Mouse (Mus musculus): ENCODE data around the gene Zmym1. TPM values are rescaled to one million over a fixed set of nuclear protein-coding genes. Genes with fewer than 3 reads are reported as not detected.
A peak's percentile ranks its signal among the peaks of the same experiment; 100 is the strongest.
"Not testable (repeated sequence)": the region's sequence is repeated elsewhere in the genome, so short reads cannot be mapped to it uniquely, and the experiment has no call there.

Zmym1 gene
- 22.6 and 22.8 TPM in 2 replicates for polyA plus RNA-seq (2014; fragmentation: Nextera tagmentation; extraction: Ambion mirVana)

GRCm38 (mm10) chr4:127060585-127061290 is at the start of gene Zmym1:
Gene Zmym1, minus strand, starts transcription at chr4:127061152.
- Histone ChIP-seq H3K9ac (ENCODE audit: low read length) (peak within 1 kb of the TSS; percentile 70), H3K27me3 (replicated peaks; ENCODE audit: control insufficient read depth, insufficient read depth, low read length) (no peaks in the 10 kb centered on the region), H3K4me1 (replicated peaks; ENCODE audit: control insufficient read depth, insufficient read depth, low read length) (no peaks in the 10 kb centered on the region), H3K4me2 (ENCODE audit: low read length) (peak within 1 kb of the TSS; percentile 82), H3K4me3 (ENCODE audit: low read depth, low read length) (peak within 1 kb of the TSS; percentile 84), H3K36me3 (ENCODE audit: control insufficient read depth, insufficient read depth, low read length) (peaks cover 24% of the 10 kb centered on the region), H3K27ac (ENCODE audit: low read depth) (0 out of 2 replicates have a peak within 1 kb of the TSS, but pooled peaks have one; percentile 12), H3K9me3 (ENCODE audit: control insufficient read depth, low read length) (no peaks in the 10 kb centered on the region)
- peak; percentile 88 for ATAC-seq (replicated peaks; ENCODE audit: low FRiP score, low TSS enrichment, low read depth)
- WGBS = 1% methylated on average over 38 of the region's 38 CpGs
- peak; percentile 91 for DNase-seq (ENCODE audit: low spot score)

GRCm38 (mm10) chr4:127110570-127110969 is 49.6 kb upstream of the Zmym1 start:
- Histone ChIP-seq H3K27me3 (replicated peaks; ENCODE audit: control insufficient read depth, insufficient read depth, low read length) (no peaks in the 10 kb centered on the region), H3K4me2 (ENCODE audit: low read length) (no peak overlapping the region), H3K4me3 (ENCODE audit: low read depth, low read length) (no peak overlapping the region), H3K9me3 (ENCODE audit: control insufficient read depth, low read length) (no peaks in the 10 kb centered on the region), H3K27ac (ENCODE audit: low read depth) (no peak overlapping the region), H3K36me3 (ENCODE audit: control insufficient read depth, insufficient read depth, low read length) (peaks cover 4% of the 10 kb centered on the region; the same call in 1 of the 2 replicates), H3K9ac (ENCODE audit: low read length) (no peak overlapping the region), H3K4me1 (replicated peaks; ENCODE audit: control insufficient read depth, insufficient read depth, low read length) (no peaks in the 10 kb centered on the region)
- ATAC-seq (replicated peaks; ENCODE audit: low FRiP score, low TSS enrichment, low read depth) (no peak), DNase-seq (ENCODE audit: low spot score) (no peak)
- 69% methylated on average over 4 of the region's 4 CpGs for WGBS

DNA sequence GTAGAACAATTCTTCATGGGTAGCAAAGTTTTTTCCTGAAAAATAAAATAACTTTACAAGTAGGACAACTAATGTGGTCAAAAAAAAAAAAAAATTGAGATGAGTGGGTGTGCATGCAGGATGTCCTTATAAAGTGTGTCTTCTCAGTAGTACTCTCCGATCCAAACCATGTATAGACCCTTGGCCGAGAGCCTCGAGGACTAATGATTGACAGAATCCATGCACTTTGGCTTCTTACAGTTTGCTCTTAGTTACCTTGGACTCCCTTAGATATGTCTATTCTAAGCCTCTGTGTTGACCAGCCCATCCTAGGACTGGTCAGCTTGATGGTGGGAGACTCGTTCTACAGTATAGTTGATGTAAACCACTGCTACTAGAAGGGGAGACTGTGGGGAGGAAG is 46.6 kb upstream of the Zmym1 start:
- no peak overlapping the region for H3K9ac ChIP-seq (ENCODE audit: low read length)
- no peaks in the 10 kb centered on the region for H3K9me3 ChIP-seq (ENCODE audit: control insufficient read depth, low read length)
- H3K4me2 ChIP-seq (ENCODE audit: low read length) = no peak overlapping the region
- H3K4me3 ChIP-seq (ENCODE audit: low read depth, low read length) = no peak overlapping the region
- no peaks in the 10 kb centered on the region for H3K27me3 ChIP-seq (replicated peaks; ENCODE audit: control insufficient read depth, insufficient read depth, low read length)
- ATAC-seq (replicated peaks; ENCODE audit: low FRiP score, low TSS enrichment, low read depth) (no peak), DNase-seq (ENCODE audit: low spot score) (no peak)
- peaks cover 10% of the 10 kb centered on the region; the same call in 1 of the 2 replicates for H3K36me3 ChIP-seq (ENCODE audit: control insufficient read depth, insufficient read depth, low read length)
- no peak overlapping the region for H3K27ac ChIP-seq (ENCODE audit: low read depth)
- WGBS = 91% methylated on average over 4 of the region's 4 CpGs
- H3K4me1 ChIP-seq (replicated peaks; ENCODE audit: control insufficient read depth, insufficient read depth, low read length) = no peaks in the 10 kb centered on the region

DNA sequence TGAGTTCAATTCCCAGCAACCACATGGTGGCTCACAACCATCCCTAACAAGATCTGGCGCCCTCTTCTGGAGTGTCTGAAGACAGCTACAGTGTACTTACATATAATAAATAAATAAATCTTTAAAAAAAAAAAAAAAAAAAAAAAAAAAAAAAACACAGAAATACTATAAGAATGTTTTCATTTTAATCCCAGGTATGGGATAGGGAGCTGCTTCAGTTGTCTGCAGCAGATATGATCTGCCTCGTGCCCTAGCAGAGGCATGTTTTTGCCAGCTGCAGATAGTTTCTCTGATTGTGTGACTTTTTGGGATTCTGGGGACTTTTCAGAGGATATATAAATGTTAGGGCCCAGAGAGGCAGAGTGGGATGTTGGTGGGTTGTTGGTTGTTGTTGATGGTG is 38.6 kb upstream of the Zmym1 start:
- not testable (repeated sequence) for H3K9me3 ChIP-seq (ENCODE audit: control insufficient read depth, low read length); H3K4me3 ChIP-seq (ENCODE audit: low read depth, low read length); H3K27me3 ChIP-seq (replicated peaks; ENCODE audit: control insufficient read depth, insufficient read depth, low read length); H3K27ac ChIP-seq (ENCODE audit: low read depth); H3K9ac ChIP-seq (ENCODE audit: low read length); DNase-seq (ENCODE audit: low spot score); H3K4me1 ChIP-seq (replicated peaks; ENCODE audit: control insufficient read depth, insufficient read depth, low read length); H3K4me2 ChIP-seq (ENCODE audit: low read length); ATAC-seq (replicated peaks; ENCODE audit: low FRiP score, low TSS enrichment, low read depth)
- 92% methylated on average over 1 of the region's 2 CpGs for WGBS
- peaks cover 11% of the 10 kb centered on the region for H3K36me3 ChIP-seq (ENCODE audit: control insufficient read depth, insufficient read depth, low read length)

- Histone ChIP-seq H3K9me3 (ENCODE audit: control insufficient read depth, low read length) (no peaks in the 10 kb centered on the region), H3K9ac (ENCODE audit: low read length) (no peak overlapping the region), H3K27ac (ENCODE audit: low read depth) (no peak overlapping the region), H3K4me3 (ENCODE audit: low read depth, low read length) (no peak overlapping the region), H3K4me1 (replicated peaks; ENCODE audit: control insufficient read depth, insufficient read depth, low read length) (no peaks in the 10 kb centered on the region), H3K27me3 (replicated peaks; ENCODE audit: control insufficient read depth, insufficient read depth, low read length) (no peaks in the 10 kb centered on the region), H3K36me3 (ENCODE audit: control insufficient read depth, insufficient read depth, low read length) (peaks cover 18% of the 10 kb centered on the region), H3K4me2 (ENCODE audit: low read length) (no peak overlapping the region)
- WGBS = 92% methylated on average over 4 of the region's 4 CpGs
- DNase-seq (ENCODE audit: low spot score) (no peak), ATAC-seq (replicated peaks; ENCODE audit: low FRiP score, low TSS enrichment, low read depth) (no peak)
These were observed 34.1 kb upstream of the Zmym1 start for GRCm38 (mm10) chr4:127095090-127095489.

GRCm38 (mm10) chr4:127091188-127091587 is 30.2 kb upstream of the Zmym1 start:
- ATAC-seq (replicated peaks; ENCODE audit: low FRiP score, low TSS enrichment, low read depth) = no peak
- no peak overlapping the region for H3K4me2 ChIP-seq (ENCODE audit: low read length)
- no peak overlapping the region for H3K4me3 ChIP-seq (ENCODE audit: low read depth, low read length)
- no peaks in the 10 kb centered on the region for H3K27me3 ChIP-seq (replicated peaks; ENCODE audit: control insufficient read depth, insufficient read depth, low read length)
- no peaks in the 10 kb centered on the region for H3K4me1 ChIP-seq (replicated peaks; ENCODE audit: control insufficient read depth, insufficient read depth, low read length)
- H3K9ac ChIP-seq (ENCODE audit: low read length) = no peak overlapping the region
- peaks cover 28% of the 10 kb centered on the region for H3K36me3 ChIP-seq (ENCODE audit: control insufficient read depth, insufficient read depth, low read length)
- H3K27ac ChIP-seq (ENCODE audit: low read depth) = no peak overlapping the region
- no peak for DNase-seq (ENCODE audit: low spot score)
- 89% methylated on average over 1 of the region's 1 CpGs for WGBS
- no peaks in the 10 kb centered on the region for H3K9me3 ChIP-seq (ENCODE audit: control insufficient read depth, low read length)

DNA sequence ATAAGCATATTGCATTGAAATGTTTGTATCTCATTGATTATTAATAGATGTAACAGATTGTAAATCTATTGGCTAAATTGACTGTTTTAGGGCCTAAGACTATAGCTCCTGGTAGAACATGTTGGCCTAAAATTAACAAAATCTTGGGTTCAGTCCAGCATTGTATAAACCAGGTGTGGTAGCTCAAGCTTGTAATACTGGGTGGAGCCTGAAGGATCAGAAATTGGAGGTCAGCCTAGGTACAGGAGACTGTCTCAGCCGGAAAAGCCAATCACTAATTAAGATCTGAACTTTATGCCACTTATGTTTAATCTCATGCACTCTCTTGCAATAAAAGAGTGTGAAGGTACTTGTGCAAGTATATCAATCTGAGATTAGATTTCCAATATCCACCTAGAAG is 24.8 kb upstream of the Zmym1 start:
- H3K27ac ChIP-seq (ENCODE audit: low read depth) = no peak overlapping the region
- no peak for ATAC-seq (replicated peaks; ENCODE audit: low FRiP score, low TSS enrichment, low read depth)
- H3K9me3 ChIP-seq (ENCODE audit: control insufficient read depth, low read length) = no peaks in the 10 kb centered on the region
- no peak overlapping the region for H3K4me2 ChIP-seq (ENCODE audit: low read length)
- no peak overlapping the region for H3K9ac ChIP-seq (ENCODE audit: low read length)
- no peak for DNase-seq (ENCODE audit: low spot score)
- WGBS = 72% methylated on average over 1 of the region's 1 CpGs
- no peaks in the 10 kb centered on the region for H3K4me1 ChIP-seq (replicated peaks; ENCODE audit: control insufficient read depth, insufficient read depth, low read length)
- H3K4me3 ChIP-seq (ENCODE audit: low read depth, low read length) = no peak overlapping the region
- H3K27me3 ChIP-seq (replicated peaks; ENCODE audit: control insufficient read depth, insufficient read depth, low read length) = no peaks in the 10 kb centered on the region
- H3K36me3 ChIP-seq (ENCODE audit: control insufficient read depth, insufficient read depth, low read length) = peaks cover 14% of the 10 kb centered on the region

DNA sequence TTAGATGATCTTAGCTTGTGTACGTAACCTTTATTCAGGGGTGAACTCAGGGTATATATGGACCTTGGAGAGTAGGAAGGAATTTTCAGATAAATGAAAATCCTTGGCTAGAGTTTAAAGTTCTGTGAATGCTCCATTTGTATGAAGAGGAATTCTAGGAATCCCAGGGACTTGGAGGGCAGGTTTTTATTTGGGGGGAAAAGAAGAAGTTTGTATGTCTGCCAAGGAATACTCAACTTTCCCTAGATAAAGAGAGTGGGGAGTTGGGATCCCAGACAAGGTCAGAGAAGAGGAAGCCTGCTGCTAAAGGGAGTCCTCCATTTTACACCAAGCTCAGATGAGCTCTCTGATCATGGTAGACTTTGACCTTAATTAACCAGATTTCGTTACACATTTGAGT is 22.2 kb upstream of the Zmym1 start:
- no peak for DNase-seq (ENCODE audit: low spot score)
- 86% methylated on average over 2 of the region's 2 CpGs for WGBS
- Histone ChIP-seq H3K9me3 (ENCODE audit: control insufficient read depth, low read length) (no peaks in the 10 kb centered on the region), H3K27ac (ENCODE audit: low read depth) (no peak overlapping the region), H3K27me3 (replicated peaks; ENCODE audit: control insufficient read depth, insufficient read depth, low read length) (no peaks in the 10 kb centered on the region), H3K4me1 (replicated peaks; ENCODE audit: control insufficient read depth, insufficient read depth, low read length) (peaks cover 1% of the 10 kb centered on the region), H3K4me2 (ENCODE audit: low read length) (no peak overlapping the region), H3K4me3 (ENCODE audit: low read depth, low read length) (no peak overlapping the region), H3K36me3 (ENCODE audit: control insufficient read depth, insufficient read depth, low read length) (peaks cover 7% of the 10 kb centered on the region), H3K9ac (ENCODE audit: low read length) (no peak overlapping the region)
- ATAC-seq (replicated peaks; ENCODE audit: low FRiP score, low TSS enrichment, low read depth) = no peak

DNA sequence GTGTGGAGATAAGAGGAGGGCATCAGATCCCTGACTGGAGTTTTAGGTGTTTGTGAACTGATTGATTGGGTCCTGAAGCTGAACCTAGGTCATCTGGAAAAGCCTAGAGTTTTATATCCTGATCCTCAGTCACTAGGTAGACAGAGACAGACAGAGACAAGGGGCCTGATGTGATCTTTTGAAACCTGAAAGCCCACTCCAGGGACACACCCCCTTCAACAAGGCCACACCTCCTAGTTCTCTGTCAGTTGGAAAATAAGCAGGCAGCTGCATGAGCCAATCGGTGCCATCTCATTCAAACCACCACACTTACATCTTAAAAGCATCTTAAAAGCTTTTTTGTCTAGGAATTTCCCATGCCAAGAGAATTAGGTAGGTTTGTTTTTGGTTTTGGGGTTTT is 19.9 kb upstream of the Zmym1 start:
- peaks cover 8% of the 10 kb centered on the region for H3K4me1 ChIP-seq (replicated peaks; ENCODE audit: control insufficient read depth, insufficient read depth, low read length)
- no peak for ATAC-seq (replicated peaks; ENCODE audit: low FRiP score, low TSS enrichment, low read depth)
- 14% methylated on average over 1 of the region's 1 CpGs for WGBS
- no peak overlapping the region for H3K4me2 ChIP-seq (ENCODE audit: low read length)
- H3K9me3 ChIP-seq (ENCODE audit: control insufficient read depth, low read length) = no peaks in the 10 kb centered on the region
- H3K27ac ChIP-seq (ENCODE audit: low read depth) = no peak overlapping the region
- no peak overlapping the region for H3K4me3 ChIP-seq (ENCODE audit: low read depth, low read length)
- no peaks in the 10 kb centered on the region for H3K36me3 ChIP-seq (ENCODE audit: control insufficient read depth, insufficient read depth, low read length)
- H3K9ac ChIP-seq (ENCODE audit: low read length) = no peak overlapping the region
- no peak for DNase-seq (ENCODE audit: low spot score)
- H3K27me3 ChIP-seq (replicated peaks; ENCODE audit: control insufficient read depth, insufficient read depth, low read length) = no peaks in the 10 kb centered on the region
